Mouse (Mus musculus): ENCODE measurements around the gene Drd3.

GRCm38 (mm10) chr16:43860624-43861023 is 106.8 kb downstream of the Drd3 start:
- TF ChIP-seq EP300 (optimal IDR thresholded peaks at IDR 0.05) (no peak), CTCF (IDR thresholded peaks at IDR 0.05; ENCODE audit: low read depth) (no peak)

Data from stomach, postnatal 0 days (tissue).